In genomic region chr15:69164581-69165481, GRCm38 (mm10) we compare ENCODE assay signal across 14 mouse cellular contexts.
DNase-seq lines count a peak whose midpoint lies in the region; ATAC-seq lines count a peak whose summit lies in the region.
"Had no signal": no experiment of that assay in that cellular context is flagged by ENCODE, and none has a peak within 500 bp of the region (broad histone marks: within the 10 kb centered on the region; RNA-seq: fewer than 3 reads in every experiment).

No protein-coding gene starts in this region.

- no peaks in the 10 kb centered on the region for H3K9me3 ChIP-seq in embryonic facial prominence, embryonic 11.5 days (replicated peaks; ENCODE audit: control insufficient read depth, low read length)
- no peaks in the 10 kb centered on the region for H3K9me3 ChIP-seq in embryonic facial prominence, embryonic 10.5 days
- H3K9me3 ChIP-seq: embryonic facial prominence, embryonic 13.5 days had no signal

- peak; percentile 78; the same call in 1 of the 2 replicates for ATAC-seq in embryonic facial prominence, embryonic 11.5 days (replicated peaks; ENCODE audit: insufficient number of reproducible peaks, low FRiP score, low TSS enrichment, low read depth)
- ATAC-seq in common myeloid progenitor, adult 5-6 weeks (replicated peaks; ENCODE audit: low read depth, poor library complexity, severe bottlenecking) = peak; percentile 80
- ATAC-seq in hematopoietic stem cell, adult 5-6 weeks (replicated peaks in 1 of 2; ENCODE audit: insufficient read depth in 1 of 2, low FRiP score in 2 of 2, low TSS enrichment in 1 of 2, low read depth in 1 of 2, poor library complexity in 2 of 2, severe bottlenecking in 2 of 2) = peak; percentile 76 to 81
- ATAC-seq: activated CD4-positive, CD25-positive, alpha-beta regulatory T cell, adult 4 months; liver, postnatal 0 days had no signal

- H3K4me1 ChIP-seq in embryonic facial prominence, embryonic 11.5 days (ENCODE audit: control insufficient read depth, insufficient read depth, low read length) = no peaks in the 10 kb centered on the region
- peaks cover 7% of the 10 kb centered on the region; the same call in 1 of the 2 replicates for H3K4me1 ChIP-seq in embryonic facial prominence, embryonic 10.5 days
- H3K4me1 ChIP-seq: embryonic facial prominence, embryonic 13.5 days had no signal

- no peaks in the 10 kb centered on the region for H3K36me3 ChIP-seq in embryonic facial prominence, embryonic 11.5 days (replicated peaks; ENCODE audit: control insufficient read depth, insufficient read depth, low read depth, low read length)
- no peaks in the 10 kb centered on the region for H3K36me3 ChIP-seq in embryonic facial prominence, embryonic 10.5 days (replicated peaks)
- H3K36me3 ChIP-seq: embryonic facial prominence, embryonic 13.5 days; G1E had no signal

- 56% methylated on average over 7 of the region's 7 CpGs for WGBS in embryonic facial prominence, embryonic 11.5 days
- WGBS in embryonic facial prominence, embryonic 10.5 days = 67% methylated on average over 7 of the region's 7 CpGs

- peak; percentile 46 for DNase-seq in embryonic facial prominence, embryonic 11.5 days (ENCODE audit: low spot score)
- DNase-seq in embryonic facial prominence, embryonic 10.5 days (ENCODE audit: low spot score) = no peak
- DNase-seq in kidney, postnatal 4 days = peak; percentile 25 to 36
- DNase-seq in frontal cortex, postnatal 10 days (ENCODE audit: low spot score in 2 of 2) = no peak
- DNase-seq in left cerebral cortex, postnatal 14 days (ENCODE audit: low spot score in 2 of 2) = no peak
- DNase-seq in heart, adult 8-10 months (ENCODE audit: low spot score) = no peak
- DNase-seq: gastrocnemius, postnatal 25 days; liver, postnatal 0 days; spleen, adult 18-20 months had no signal

- H3K27ac ChIP-seq in embryonic facial prominence, embryonic 11.5 days (replicated peaks; ENCODE audit: low read depth, low read length) = no peak overlapping the region
- H3K27ac ChIP-seq in embryonic facial prominence, embryonic 10.5 days (replicated peaks) = no peak overlapping the region
- H3K27ac ChIP-seq: embryonic facial prominence, embryonic 13.5 days had no signal

- H3K4me2 ChIP-seq in embryonic facial prominence, embryonic 11.5 days (ENCODE audit: low read depth, low read length) = no peak overlapping the region
- H3K4me2 ChIP-seq: embryonic facial prominence, embryonic 13.5 days had no signal

- H3K27me3 ChIP-seq in embryonic facial prominence, embryonic 11.5 days (ENCODE audit: control insufficient read depth, insufficient read depth, low read length) = no peaks in the 10 kb centered on the region
- H3K27me3 ChIP-seq in embryonic facial prominence, embryonic 10.5 days (replicated peaks; ENCODE audit: low read depth, poor library complexity, severe bottlenecking) = no peaks in the 10 kb centered on the region
- H3K27me3 ChIP-seq: embryonic facial prominence, embryonic 13.5 days had no signal

- H3K9ac ChIP-seq in embryonic facial prominence, embryonic 11.5 days (replicated peaks; ENCODE audit: low read length) = no peak overlapping the region
- H3K9ac ChIP-seq: embryonic facial prominence, embryonic 13.5 days; liver, postnatal 0 days had no signal

- no peak overlapping the region for H3K4me3 ChIP-seq in embryonic facial prominence, embryonic 11.5 days (ENCODE audit: low read depth, low read length)
- no peak overlapping the region for H3K4me3 ChIP-seq in embryonic facial prominence, embryonic 10.5 days
- H3K4me3 ChIP-seq: embryonic facial prominence, embryonic 13.5 days had no signal

- intact Hi-C loops in left cerebral cortex, postnatal 14 days (cut with DNase I) = no loop called here

Comparison
In these comparisons a context has a peak if more than half of its experiments do, and no peak if none do; other contexts are left out.
1. DNase-seq: peak in embryonic facial prominence, embryonic 11.5 days (single experiment) and kidney, postnatal 4 days (2 of 2); none in embryonic facial prominence, embryonic 10.5 days (single experiment), frontal cortex, postnatal 10 days (0 of 2), left cerebral cortex, postnatal 14 days (0 of 2) and heart, adult 8-10 months (single experiment).
2. Peak in every context shown above with its lines, with median percentiles within 50 percentile points of each other: ATAC-seq.